Mouse (Mus musculus) ZHBTc4 (cell line): ENCODE data around the gene Orm2.

Experiments used
- DNase-seq: peaks from one replicate; pipeline ENCODE4 v3.0.0-alpha.2; 2011; ENCODE audit warnings: low read depth, low spot score

Orm2 gene

GRCm38 (mm10) chr4:63405051-63405450 is 42.8 kb downstream of the Orm2 start:
- no peak for DNase-seq

GRCm38 (mm10) chr4:63405683-63406082 is 43.4 kb downstream of the Orm2 start:
- no peak for DNase-seq

GRCm38 (mm10) chr4:63408247-63408646 is 46.0 kb downstream of the Orm2 start:
- DNase-seq: no peak

GRCm38 (mm10) chr4:63408649-63409048 is 46.4 kb downstream of the Orm2 start:
- DNase-seq: peak; percentile 56

GRCm38 (mm10) chr4:63409317-63409907 is 47.2 kb downstream of the Orm2 start:
- DNase-seq: no peak

GRCm38 (mm10) chr4:63409908-63410582 is 47.8 kb downstream of the Orm2 start:
- peak; percentile 91 for DNase-seq

- peak; percentile 98 for DNase-seq
Measured at GRCm38 (mm10) chr4:63410583-63410934, 48.3 kb downstream of the Orm2 start.

GRCm38 (mm10) chr4:63411222-63411621 is 49.0 kb downstream of the Orm2 start:
- no peak for DNase-seq

- DNase-seq: no peak
Measured at GRCm38 (mm10) chr4:63414951-63415350, 52.7 kb downstream of the Orm2 start.
